Mouse (Mus musculus) C2C12 (cell line): ENCODE data around the gene Gpr153.

Experiments
- CEBPB ChIP-seq: IDR thresholded peaks from one replicate; pipeline ENCODE4 v1.6.1; 2011; ENCODE audit warnings: low read depth, mild to moderate bottlenecking, control low read depth, moderate library complexity
- CTCF ChIP-seq: IDR thresholded peaks from one replicate; pipeline ENCODE4 v1.5.1; 2011; ENCODE audit not compliant: control insufficient read depth, insufficient read depth, insufficient read length
- FOSL1 ChIP-seq: IDR thresholded peaks from one replicate; pipeline ENCODE4 v1.8.0; 2011; ENCODE audit warnings: mild to moderate bottlenecking, low read length; ENCODE audit not compliant: poor library complexity, insufficient read depth, severe bottlenecking
- MAX ChIP-seq: IDR thresholded peaks from one replicate; pipeline ENCODE4 v1.6.1; 2011; ENCODE audit warnings: mild to moderate bottlenecking, control low read depth
- MYOD1 ChIP-seq: IDR thresholded peaks from one replicate; pipeline ENCODE4 v1.6.1; 2011; ENCODE audit warnings: low read depth; ENCODE audit not compliant: control insufficient read depth, insufficient read length
- MYOG ChIP-seq: IDR thresholded peaks from one replicate; pipeline ENCODE4 v1.6.1; 2011; ENCODE audit not compliant: control insufficient read depth, insufficient read length; ENCODE audit errors: extremely low read depth
- USF1 ChIP-seq: IDR thresholded peaks from one replicate; pipeline ENCODE4 v1.6.1; 2011; ENCODE audit warnings: low read depth, mild to moderate bottlenecking, control low read depth, moderate library complexity

DNA sequence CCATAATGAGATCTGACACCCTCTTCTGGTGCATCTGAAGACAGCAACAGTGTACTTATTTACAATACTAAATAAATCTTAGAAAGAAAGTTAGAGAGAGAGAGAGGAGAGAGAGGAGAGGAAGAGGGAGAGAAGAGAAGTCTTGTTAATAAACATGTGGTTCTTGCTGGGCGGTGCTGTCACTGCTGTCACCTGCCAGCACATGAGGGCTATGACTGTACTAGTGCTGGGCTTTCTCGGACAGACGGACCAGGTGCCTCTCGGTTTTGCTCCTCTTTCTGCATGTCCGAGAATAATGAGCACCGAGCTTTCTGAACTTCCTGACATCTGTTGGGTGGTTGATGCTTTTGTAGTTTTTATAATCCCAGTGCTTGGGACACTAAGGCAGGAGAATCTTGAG lies 23.4 kb upstream of the Gpr153 start:
- TF ChIP-seq CTCF (no peak), MAX (no peak), FOSL1 (no peak), MYOD1 (no peak), USF1 (no peak), CEBPB (no peak), MYOG (no peak)
